Mouse (Mus musculus) heart, embryonic 12.5 days (tissue): Measurements from ENCODE around the gene Rnf220. TPM values are rescaled to one million over a fixed set of nuclear protein-coding genes. Genes with fewer than 3 reads are reported as not detected.

Source experiments
- ATAC-seq: fragments of 200-750 bp; cut with Nextera tagmentation; 2 replicates; pipeline ENCODE4 v1.8.0; 2017; ENCODE audit warnings: moderate TSS enrichment, moderate library complexity; ENCODE audit not compliant: insufficient number of reproducible peaks, low FRiP score
- H3K27ac ChIP-seq: fragments of 300-500 bp; sonication (generic); 2 replicates; pipeline ENCODE4 v1.5.1; 2016; ENCODE audit warnings: mild to moderate bottlenecking, moderate library complexity; ENCODE audit not compliant: poor library complexity, severe bottlenecking
- H3K27me3 ChIP-seq: fragments of 300-500 bp; sonication (generic); replicated peaks from 2 replicates; pipeline ENCODE4 v1.6.1; 2016; ENCODE audit warnings: mild to moderate bottlenecking, moderate library complexity
- H3K36me3 ChIP-seq: fragments of 300-500 bp; sonication (generic); 2 replicates; pipeline ENCODE4 v1.6.1; 2016; ENCODE audit warnings: mild to moderate bottlenecking, moderate library complexity
- H3K4me1 ChIP-seq: fragments of 300-500 bp; sonication (generic); replicated peaks from 2 replicates; pipeline ENCODE4 v1.6.1; 2016; ENCODE audit warnings: mild to moderate bottlenecking
- H3K4me2 ChIP-seq: fragments of 300-500 bp; sonication (generic); 2 replicates; pipeline ENCODE4 v1.6.1; 2016; ENCODE audit warnings: mild to moderate bottlenecking, moderate library complexity
- H3K4me3 ChIP-seq: fragments of 300-500 bp; sonication (generic); 2 replicates; pipeline ENCODE4 v1.5.1; 2016; ENCODE audit warnings: mild to moderate bottlenecking
- H3K9ac ChIP-seq: fragments of 300-500 bp; sonication (generic); 2 replicates; pipeline ENCODE4 v1.6.1; 2016; ENCODE audit warnings: mild to moderate bottlenecking, moderate library complexity
- H3K9me3 ChIP-seq: fragments of 300-500 bp; sonication (generic); replicated peaks from 2 replicates; pipeline ENCODE4 v1.6.1; 2016; ENCODE audit warnings: mild to moderate bottlenecking, moderate library complexity
- WGBS: fragments of 180-500 bp; shearing (Covaris S2); methylation state at CpG from one replicate; pipeline ENCODE4 v1.1.7; 2016; 5-methylcytosine and 5-hydroxymethylcytosine counted together
- polyA plus RNA-seq: library from polyadenylated mRNA; unstranded; fragments of >200 nt; fragmentation: Nextera tagmentation; extraction: Ambion mirVana; gene quantifications from 2 replicates; pipeline ENCODE4 v1.2.1, GENCODE M21; 2016

Rnf220 gene
- polyA plus RNA-seq, 1 experiment from 2014 or later, result 55.8 TPM

- H3K27me3 ChIP-seq, result peaks cover 39% of the 10 kb centered on the region
- no peak overlapping the region for H3K4me3 ChIP-seq
- no peak for ATAC-seq
- WGBS, result 76% methylated on average over 19 of the region's 19 CpGs
- no peak overlapping the region for H3K27ac ChIP-seq
- H3K4me2 ChIP-seq, result no peak overlapping the region
- H3K9me3 ChIP-seq, result no peaks in the 10 kb centered on the region
- no peak overlapping the region for H3K9ac ChIP-seq
- H3K4me1 ChIP-seq, result no peaks in the 10 kb centered on the region
- no peaks in the 10 kb centered on the region for H3K36me3 ChIP-seq
These were observed 199.8 kb downstream of the Rnf220 start for GRCm38 (mm10) chr4:117296849-117297593.

GRCm38 (mm10) chr4:117291696-117292095, 205.2 kb downstream of the Rnf220 start:
- Histone ChIP-seq H3K27ac (no peak overlapping the region), H3K4me2 (no peak overlapping the region), H3K9me3 (no peaks in the 10 kb centered on the region), H3K36me3 (peaks cover 9% of the 10 kb centered on the region), H3K4me3 (no peak overlapping the region), H3K27me3 (0 out of 2 replicates have a peak, but pooled peaks cover 6% of the 10 kb centered on the region), H3K4me1 (peaks cover 19% of the 10 kb centered on the region), H3K9ac (no peak overlapping the region)
- WGBS, result 83% methylated on average over 2 of the region's 2 CpGs
- ATAC-seq, result no peak

DNA sequence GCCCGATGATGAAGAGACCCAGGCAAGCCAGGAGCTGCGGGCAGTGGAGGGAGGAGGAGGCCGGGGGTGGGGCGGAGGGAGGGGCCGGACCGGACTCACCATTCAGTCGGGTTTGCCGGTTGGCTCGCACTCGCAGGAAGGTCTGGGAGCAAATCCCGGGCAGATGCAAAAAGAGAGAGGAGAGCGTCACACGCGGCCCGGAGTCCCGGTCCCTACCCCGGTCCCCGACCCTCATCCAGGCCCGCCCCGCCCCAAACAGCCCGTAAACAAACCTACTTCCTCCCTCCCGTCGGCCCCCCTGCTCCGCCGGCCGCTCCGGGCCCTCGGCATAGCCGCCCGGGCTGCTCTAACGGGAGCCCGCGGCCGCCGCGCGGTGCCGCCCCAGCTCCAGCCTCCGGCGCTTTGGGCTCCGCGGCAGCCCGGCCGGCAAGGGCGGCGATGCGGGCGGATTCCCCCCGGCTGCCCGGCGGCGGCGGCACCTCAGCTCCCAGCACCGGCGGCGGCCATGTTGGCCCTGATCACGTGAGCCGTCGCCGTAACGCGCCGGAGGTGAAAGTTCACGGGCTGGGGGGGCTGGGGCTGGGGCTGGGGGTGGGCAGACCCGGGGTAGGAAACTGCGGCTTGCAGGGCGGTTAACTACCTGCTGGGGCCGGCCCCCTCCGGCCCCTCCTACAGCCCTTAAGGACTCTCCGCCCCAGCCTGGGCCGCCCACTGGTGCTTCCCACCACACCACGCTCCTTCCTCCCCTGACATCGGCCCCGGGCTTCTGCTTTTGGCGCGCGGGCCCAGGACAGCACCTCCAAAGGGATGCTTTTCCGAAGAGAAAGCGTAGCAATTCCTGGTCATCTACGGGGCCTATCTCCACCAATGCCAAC, 207.7 kb downstream of the Rnf220 start:
- peak overlapping the region; percentile 94 for H3K4me3 ChIP-seq
- peaks cover 30% of the 10 kb centered on the region for H3K4me1 ChIP-seq

GRCm38 (mm10) chr4:117288277-117288926, 208.4 kb downstream of the Rnf220 start:
- ATAC-seq, result no peak
- H3K4me1 ChIP-seq, result peaks cover 37% of the 10 kb centered on the region
- H3K36me3 ChIP-seq, result peaks cover 39% of the 10 kb centered on the region
- H3K4me2 ChIP-seq, result peak overlapping the region; percentile 82
- H3K27ac ChIP-seq, result peak overlapping the region; percentile 97; the same call in 1 of the 2 replicates
- no peaks in the 10 kb centered on the region for H3K27me3 ChIP-seq
- WGBS, result 25% methylated on average over 25 of the region's 25 CpGs
- H3K9me3 ChIP-seq, result no peaks in the 10 kb centered on the region
- peak overlapping the region; percentile 94 for H3K4me3 ChIP-seq
- peak overlapping the region; percentile 80 for H3K9ac ChIP-seq

More for the DNA sequence above, 207.7 kb downstream of the Rnf220 start:
- H3K9ac ChIP-seq, result peak overlapping the region; percentile 80
- peak; percentile 91 for ATAC-seq
- peaks cover 34% of the 10 kb centered on the region for H3K36me3 ChIP-seq
- H3K27ac ChIP-seq, result peak overlapping the region; percentile 97
- WGBS, result under 1% methylated on average over 74 of the region's 80 CpGs
- H3K4me2 ChIP-seq, result peak overlapping the region; percentile 82
- no peaks in the 10 kb centered on the region for H3K9me3 ChIP-seq
- no peaks in the 10 kb centered on the region for H3K27me3 ChIP-seq

DNA sequence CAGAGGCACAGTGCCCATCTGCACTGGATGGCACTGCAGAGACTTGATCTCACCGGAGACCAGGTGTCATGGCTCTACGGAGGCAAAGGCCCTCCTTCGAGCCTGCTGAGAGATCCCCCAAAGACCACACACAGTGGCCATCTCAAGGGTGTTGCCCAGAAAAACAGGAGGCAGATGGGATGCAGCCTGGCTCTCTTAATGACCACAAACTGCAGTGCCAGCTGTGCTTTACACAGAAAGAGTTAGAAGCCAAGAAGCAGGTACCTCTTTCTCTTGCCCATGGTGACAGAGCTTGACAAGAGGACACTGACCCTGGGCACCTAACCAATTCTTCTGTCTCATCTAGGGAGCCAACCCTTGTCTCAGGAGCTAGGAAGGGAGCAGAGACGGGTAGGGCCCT, 212.5 kb downstream of the Rnf220 start:
- Histone ChIP-seq H3K4me2 (no peak overlapping the region), H3K27me3 (no peaks in the 10 kb centered on the region), H3K4me1 (peaks cover 45% of the 10 kb centered on the region), H3K4me3 (no peak overlapping the region), H3K27ac (no peak overlapping the region), H3K9ac (no peak overlapping the region), H3K9me3 (no peaks in the 10 kb centered on the region), H3K36me3 (peaks cover 73% of the 10 kb centered on the region)
- WGBS, result 62% methylated on average over 4 of the region's 4 CpGs
- ATAC-seq, result no peak

DNA sequence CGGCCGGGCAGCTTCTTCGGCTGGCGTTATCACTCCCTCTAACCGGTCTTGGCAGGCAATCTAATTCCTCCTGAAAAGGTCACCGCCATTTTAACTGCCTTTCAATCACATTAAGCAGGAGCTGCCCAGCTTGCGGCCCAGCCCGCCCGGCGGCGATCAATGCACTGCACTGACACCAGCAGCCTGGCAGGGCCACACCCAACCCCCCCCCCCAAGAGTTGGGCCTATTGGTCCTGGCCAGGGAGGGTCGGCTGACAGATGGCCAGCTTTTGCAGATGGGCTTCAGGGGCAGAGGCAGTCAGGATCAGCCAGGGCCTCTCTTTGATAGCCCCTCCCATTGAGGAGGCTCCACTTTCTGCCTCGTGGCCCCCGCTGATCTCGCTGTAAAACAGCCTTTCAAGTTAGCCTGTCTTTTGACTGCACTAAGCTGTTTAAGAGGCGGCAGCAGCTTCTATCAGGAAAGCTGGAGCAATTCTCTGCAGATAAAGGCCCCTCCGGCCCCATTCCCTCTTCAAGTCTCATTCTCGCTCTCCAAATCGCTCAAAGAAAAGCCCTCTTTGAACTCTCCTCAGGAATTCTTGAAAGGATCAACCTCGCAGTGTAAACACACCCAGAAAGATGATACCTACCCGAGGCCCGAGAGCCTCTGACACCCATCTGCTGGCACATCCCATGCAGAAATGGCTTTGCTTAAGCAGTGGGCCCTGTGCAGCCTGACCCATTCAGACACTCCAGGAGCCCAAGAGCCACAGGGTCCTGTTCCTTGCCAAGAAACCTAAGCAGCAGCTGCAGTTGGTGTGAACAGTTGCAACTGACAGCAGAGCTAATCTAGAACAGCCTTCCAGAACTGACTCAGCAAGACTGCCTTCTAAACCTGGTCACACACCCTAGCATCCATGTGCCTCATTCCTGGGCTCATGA, 213.3 kb downstream of the Rnf220 start:
- no peak overlapping the region for H3K4me3 ChIP-seq
- H3K27ac ChIP-seq, result peak overlapping the region; percentile 54
- H3K4me1 ChIP-seq, result peaks cover 49% of the 10 kb centered on the region
- peak overlapping the region; percentile 11 for H3K4me2 ChIP-seq
- peak overlapping the region; percentile 5 for H3K9ac ChIP-seq
- H3K9me3 ChIP-seq, result no peaks in the 10 kb centered on the region
- ATAC-seq, result no peak
- H3K27me3 ChIP-seq, result no peaks in the 10 kb centered on the region
- H3K36me3 ChIP-seq, result peaks cover 81% of the 10 kb centered on the region
- 27% methylated on average over 22 of the region's 22 CpGs for WGBS

- WGBS, result 65% methylated on average over 19 of the region's 19 CpGs
- Histone ChIP-seq H3K27ac (no peak overlapping the region), H3K9ac (no peak overlapping the region), H3K9me3 (no peaks in the 10 kb centered on the region), H3K4me1 (peaks cover 36% of the 10 kb centered on the region), H3K4me3 (no peak overlapping the region), H3K36me3 (peaks cover 90% of the 10 kb centered on the region), H3K4me2 (no peak overlapping the region), H3K27me3 (no peaks in the 10 kb centered on the region)
- ATAC-seq, result no peak
These were observed 215.6 kb downstream of the Rnf220 start for GRCm38 (mm10) chr4:117281090-117281845.

DNA sequence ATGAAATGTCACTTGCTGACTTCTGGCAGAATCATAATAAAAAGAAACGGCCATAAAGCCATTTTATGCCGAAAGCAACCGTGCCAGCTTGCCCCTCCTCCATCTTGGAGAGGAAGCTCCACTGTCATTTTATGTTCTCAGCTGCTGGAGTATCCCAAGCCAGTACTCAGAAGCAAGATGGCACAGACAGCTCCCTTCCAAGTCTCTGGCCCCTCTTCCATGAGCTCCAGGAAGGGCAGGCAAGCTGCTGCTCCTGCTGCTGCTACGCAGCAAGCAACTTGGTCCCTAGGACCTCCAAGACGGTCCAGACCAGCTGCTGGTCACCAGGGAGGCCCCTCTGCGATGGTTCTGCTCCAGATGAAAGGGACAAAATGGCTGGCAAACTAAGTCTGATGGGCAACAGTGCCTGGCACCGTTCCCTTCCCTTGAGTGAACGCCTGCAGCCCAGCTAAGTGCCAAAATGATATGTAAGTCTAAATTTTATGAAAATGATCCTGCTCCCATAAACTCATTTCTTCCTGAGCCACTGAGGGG, 216.4 kb downstream of the Rnf220 start:
- no peaks in the 10 kb centered on the region for H3K9me3 ChIP-seq
- H3K36me3 ChIP-seq, result peaks cover 90% of the 10 kb centered on the region
- no peak overlapping the region for H3K27ac ChIP-seq
- WGBS, result 89% methylated on average over 8 of the region's 8 CpGs
- no peak overlapping the region for H3K4me2 ChIP-seq
- H3K9ac ChIP-seq, result no peak overlapping the region
- peaks cover 36% of the 10 kb centered on the region for H3K4me1 ChIP-seq
- H3K27me3 ChIP-seq, result no peaks in the 10 kb centered on the region
- H3K4me3 ChIP-seq, result no peak overlapping the region
- ATAC-seq, result no peak

DNA sequence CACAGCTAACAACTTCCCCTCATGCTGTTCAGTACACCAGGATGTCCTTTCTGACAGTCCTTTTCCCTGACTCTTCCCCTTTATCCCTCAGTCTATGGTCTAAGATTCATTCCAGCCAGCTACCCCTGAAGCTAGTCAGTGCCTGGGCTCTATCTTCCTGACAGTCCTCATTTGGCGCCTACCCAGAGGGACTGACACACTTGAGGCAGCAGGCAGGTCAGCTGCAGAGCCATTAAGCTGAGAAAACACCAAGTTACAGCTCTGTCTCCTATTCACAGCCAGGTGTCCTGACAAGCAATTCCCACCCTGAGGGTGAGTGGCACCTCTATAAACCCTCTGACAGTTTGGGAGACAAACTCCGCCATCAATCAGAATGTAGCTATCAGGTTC, 217.6 kb downstream of the Rnf220 start:
- Histone ChIP-seq H3K27ac (no peak overlapping the region), H3K36me3 (peaks cover 90% of the 10 kb centered on the region), H3K4me1 (peaks cover 27% of the 10 kb centered on the region), H3K27me3 (no peaks in the 10 kb centered on the region), H3K9ac (0 out of 2 replicates have a peak overlapping the region, but pooled peaks have one; percentile 11), H3K9me3 (peaks cover 6% of the 10 kb centered on the region; the same call in 1 of the 2 replicates), H3K4me2 (no peak overlapping the region), H3K4me3 (no peak overlapping the region)
- WGBS, result 63% methylated on average over 2 of the region's 2 CpGs
- ATAC-seq, result no peak
